Mouse (Mus musculus) midbrain, embryonic 14.5 days (tissue): ENCODE measurements at regions not wholly inside any gene's neighbourhood (a gene's known extent, or its start where the extent isn't known, plus 50 kb on each side); places are given as distances from the start of the nearest gene placed in this dataset.

Source experiments
- ATAC-seq: fragments of 200-750 bp; cut with Nextera tagmentation; 2 replicates; pipeline ENCODE4 v1.8.0; 2017; ENCODE audit warnings: moderate number of reproducible peaks, moderate library complexity; ENCODE audit not compliant: low FRiP score, low TSS enrichment
- DNase-seq: peaks from one replicate; pipeline ENCODE4 v3.0.0-alpha.2; 2015
- H3K27ac ChIP-seq: fragments of 300-500 bp; sonication (generic); replicated peaks from 2 replicates; pipeline ENCODE4 v1.5.1; 2014; ENCODE audit warnings: mild to moderate bottlenecking, low read depth, low read length, moderate library complexity
- H3K27me3 ChIP-seq: fragments of 300-500 bp; sonication (generic); 2 replicates; pipeline ENCODE4 v1.6.1; 2014; ENCODE audit warnings: low read length, control low read depth, mixed read lengths; ENCODE audit not compliant: control insufficient read depth, insufficient read depth
- H3K36me3 ChIP-seq: fragments of 300-500 bp; sonication (generic); 2 replicates; pipeline ENCODE4 v1.6.1; 2014; ENCODE audit warnings: low read length, control low read depth; ENCODE audit not compliant: control insufficient read depth, insufficient read depth
- H3K4me1 ChIP-seq: fragments of 300-500 bp; sonication (generic); 2 replicates; pipeline ENCODE4 v1.6.1; 2014; ENCODE audit warnings: mild to moderate bottlenecking, antibody characterized with exemption, low read length, control low read depth; ENCODE audit not compliant: control insufficient read depth, insufficient read depth
- H3K4me2 ChIP-seq: fragments of 300-500 bp; sonication (generic); 2 replicates; pipeline ENCODE4 v1.6.1; 2014; ENCODE audit warnings: mild to moderate bottlenecking, low read length, moderate library complexity
- H3K4me3 ChIP-seq: fragments of 300-500 bp; sonication (generic); replicated peaks from 2 replicates; pipeline ENCODE4 v1.5.1; 2014; ENCODE audit warnings: low read depth, low read length
- H3K9ac ChIP-seq: fragments of 300-500 bp; sonication (generic); replicated peaks from 2 replicates; pipeline ENCODE4 v1.6.1; 2014; ENCODE audit warnings: mild to moderate bottlenecking, low read length, moderate library complexity
- H3K9me3 ChIP-seq: fragments of 300-500 bp; sonication (generic); 2 replicates; pipeline ENCODE4 v1.6.1; 2016; ENCODE audit warnings: low read length, control low read depth, mixed read lengths; ENCODE audit not compliant: control insufficient read depth
- WGBS: fragments of 180-500 bp; shearing (Covaris S2); extraction: QIAGEN DNeasy Blood & Tissue Kit; methylation state at CpG from one replicate; pipeline ENCODE4 v1.1.7; 2014; 5-methylcytosine and 5-hydroxymethylcytosine counted together

- Histone ChIP-seq H3K27ac (no peak overlapping the region), H3K4me3 (no peak overlapping the region), H3K4me1 (no peaks in the 10 kb centered on the region), H3K9ac (no peak overlapping the region), H3K36me3 (no peaks in the 10 kb centered on the region), H3K4me2 (no peak overlapping the region), H3K9me3 (no peaks in the 10 kb centered on the region), H3K27me3 (no peaks in the 10 kb centered on the region)
- DNase-seq: no peak
- 73% methylated on average over 2 of the region's 2 CpGs for WGBS
- no peak for ATAC-seq
These were observed 1485.3 kb downstream of the Naaladl2 start for GRCm38 (mm10) chr3:23658585-23659252.

GRCm38 (mm10) chr3:23706748-23707147 lies 1437.3 kb downstream of the Naaladl2 start:
- no peak overlapping the region for H3K9ac ChIP-seq
- no peak for ATAC-seq

More at GRCm38 (mm10) chr3:23706748-23707147, 1437.3 kb downstream of the Naaladl2 start:
- Histone ChIP-seq H3K27ac (no peak overlapping the region), H3K4me2 (no peak overlapping the region), H3K27me3 (no peaks in the 10 kb centered on the region), H3K4me3 (no peak overlapping the region), H3K9me3 (no peaks in the 10 kb centered on the region), H3K4me1 (no peaks in the 10 kb centered on the region), H3K36me3 (no peaks in the 10 kb centered on the region)
- DNase-seq: peak; percentile 2
